Mouse (Mus musculus): ENCODE measurements around the gene Fam183b.

- TF ChIP-seq CTCF (conservative IDR thresholded peaks at IDR 0.05; ENCODE audit: low read length) = no peak
- TF ChIP-seq NANOG (IDR thresholded peaks at IDR 0.05; ENCODE audit: borderline replicate concordance, low read length) = no peak
Observed at GRCm38 (mm10) chr11:58815676-58816075, 13.9 kb upstream of the Fam183b start.
